Mouse (Mus musculus) liver, embryonic 14.5 days (tissue): ENCODE results near the gene Gkap1.

Experiments used
- CTCF ChIP-seq: IDR thresholded peaks from 2 replicates; pipeline ENCODE4 v1.5.1; 2016; ENCODE audit warnings: antibody characterized with exemption, low read depth, control low read depth
- EP300 ChIP-seq: IDR thresholded peaks from 2 replicates; pipeline ENCODE4 v1.6.1; 2016; ENCODE audit warnings: antibody characterized with exemption, low read depth

- TF ChIP-seq EP300, result no peak
- no peak for TF ChIP-seq CTCF
These were observed 63.0 kb downstream of the Gkap1 start for GRCm38 (mm10) chr13:58212530-58212929.
